Mouse (Mus musculus) MEL (cell line): ENCODE data around the gene Ap3m1. TPM values are rescaled to one million over a fixed set of nuclear protein-coding genes. Genes with fewer than 3 reads are reported as not detected.

ENCODE experiments used
- DNase-seq: peaks from one replicate; pipeline ENCODE4 v3.0.0; 2011; ENCODE audit warnings: low read depth, low spot score
- H3K27ac ChIP-seq: 2 replicates; pipeline ENCODE4 v1.5.1; 2012; ENCODE audit warnings: low read depth, mild to moderate bottlenecking, control low read depth, low read length, moderate library complexity; ENCODE audit not compliant: control insufficient read depth
- H3K27me3 ChIP-seq, 2 experiments: fragments of 150-350 bp in 1 of 2; sonication (generic) in 1 of 2; 2 replicates each; pipeline ENCODE4 v1.6.1; 2012; ENCODE audit warnings: low read length in 2 of 2, mild to moderate bottlenecking in 2 of 2, improper control_type of control experiment in 1 of 2, moderate library complexity in 1 of 2; ENCODE audit not compliant: insufficient read depth in 2 of 2, control insufficient read depth in 1 of 2
- H3K36me3 ChIP-seq, 2 experiments: 2 replicates each; pipeline ENCODE4 v1.6.1; 2012 to 2014; ENCODE audit warnings: low read length in 2 of 2, improper control_type of control experiment in 1 of 2, inconsistent platforms in 1 of 2, mild to moderate bottlenecking in 1 of 2; ENCODE audit not compliant: insufficient read depth in 2 of 2, control insufficient read depth in 1 of 2
- H3K4me1 ChIP-seq, 2 experiments: fragments of 150-350 bp in 1 of 2; sonication (generic) in 1 of 2; 2 replicates each; pipeline ENCODE4 v1.6.1; 2012; ENCODE audit warnings: low read length in 2 of 2, improper control_type of control experiment in 1 of 2, mild to moderate bottlenecking in 1 of 2; ENCODE audit not compliant: insufficient read depth in 2 of 2, control insufficient read depth in 1 of 2
- H3K4me3 ChIP-seq, 2 experiments: fragments of 150-350 bp in 1 of 2; sonication (generic) in 1 of 2; 2 replicates each; pipeline ENCODE4 v1.5.1; 2012; ENCODE audit warnings: low read depth in 2 of 2, low read length in 2 of 2, mild to moderate bottlenecking in 2 of 2, moderate library complexity in 2 of 2, control low read depth in 1 of 2, improper control_type of control experiment in 1 of 2; ENCODE audit not compliant: control insufficient read depth in 1 of 2, insufficient read depth in 1 of 2
- H3K79me2 ChIP-seq: 2 replicates; pipeline ENCODE4 v1.6.1; 2012; ENCODE audit warnings: mild to moderate bottlenecking, low read length, moderate library complexity; ENCODE audit not compliant: control insufficient read depth, poor library complexity, insufficient read depth
- H3K9ac ChIP-seq: 2 replicates; pipeline ENCODE4 v1.6.1; 2012; ENCODE audit warnings: low read depth, mild to moderate bottlenecking, control low read depth, low read length, moderate library complexity; ENCODE audit not compliant: control insufficient read depth, poor library complexity, severe bottlenecking
- H3K9me3 ChIP-seq: fragments of 150-350 bp; sonication (generic); replicated peaks from 2 replicates; pipeline ENCODE4 v1.6.1; 2012; ENCODE audit warnings: mild to moderate bottlenecking, low read length, improper control_type of control experiment, moderate library complexity; ENCODE audit not compliant: insufficient read depth
- BHLHE40 ChIP-seq: IDR thresholded peaks from 2 replicates; pipeline ENCODE4 v1.6.1; 2012; ENCODE audit warnings: low read depth, mild to moderate bottlenecking, inconsistent platforms, low read length, improper control_type of control experiment, borderline replicate concordance
- CHD2 ChIP-seq: IDR thresholded peaks from 2 replicates; pipeline ENCODE4 v1.6.1; 2011; ENCODE audit warnings: low read length, improper control_type of control experiment
- CTCF ChIP-seq, 3 experiments: IDR thresholded peaks in 2 of 3; conservative IDR thresholded peaks in 1 of 3; 2 replicates each; pipeline ENCODE4 v1.5.1; 2011 to 2012; ENCODE audit warnings: low read length in 3 of 3, low read depth in 2 of 3, mild to moderate bottlenecking in 2 of 3, improper control_type of control experiment in 1 of 3, inconsistent platforms in 1 of 3, mixed read lengths in 1 of 3, moderate library complexity in 1 of 3; ENCODE audit not compliant: control insufficient read depth in 1 of 3, insufficient read depth in 1 of 3, poor library complexity in 1 of 3, severe bottlenecking in 1 of 3
- E2F4 ChIP-seq: IDR thresholded peaks from 2 replicates; pipeline ENCODE4 v1.6.1; 2011; ENCODE audit warnings: low read depth, low read length, improper control_type of control experiment, borderline replicate concordance
- ELF1 ChIP-seq: IDR thresholded peaks from 2 replicates; pipeline ENCODE4 v1.6.1; 2014; ENCODE audit warnings: low read depth, mild to moderate bottlenecking, inconsistent platforms, low read length, improper control_type of control experiment, moderate library complexity
- EP300 ChIP-seq, 2 experiments: IDR thresholded peaks; 2 replicates each; pipeline ENCODE4 v1.6.1; 2011; ENCODE audit warnings: improper control_type of control experiment in 2 of 2, low read length in 2 of 2, low read depth in 1 of 2, mild to moderate bottlenecking in 1 of 2
- ETS1 ChIP-seq: IDR thresholded peaks from 2 replicates; pipeline ENCODE4 v1.6.1; 2012; ENCODE audit warnings: low read depth, mild to moderate bottlenecking, inconsistent platforms, low read length, improper control_type of control experiment, moderate library complexity
- GABPA ChIP-seq: IDR thresholded peaks from 2 replicates; pipeline ENCODE4 v1.6.1; 2012; ENCODE audit warnings: low read depth, mild to moderate bottlenecking, inconsistent platforms, low read length, improper control_type of control experiment, moderate library complexity
- GATA1 ChIP-seq: IDR thresholded peaks from 2 replicates; pipeline ENCODE4 v1.6.1; 2011; ENCODE audit warnings: low read depth, low read length, improper control_type of control experiment
- HCFC1 ChIP-seq: IDR thresholded peaks from 2 replicates; pipeline ENCODE4 v1.6.1; 2012; ENCODE audit warnings: low read depth, mild to moderate bottlenecking, inconsistent platforms, low read length, improper control_type of control experiment, moderate library complexity
- JUND ChIP-seq: IDR thresholded peaks from 2 replicates; pipeline ENCODE4 v1.6.1; 2011; ENCODE audit warnings: low read depth, mild to moderate bottlenecking, improper control_type of control experiment, low read length
- KAT2A ChIP-seq: conservative IDR thresholded peaks from 2 replicates; pipeline ENCODE4 v1.6.1; 2012; ENCODE audit warnings: low read depth, low read length, improper control_type of control experiment, inconsistent platforms
- MAFK ChIP-seq: IDR thresholded peaks from 2 replicates; pipeline ENCODE4 v1.6.1; 2011; ENCODE audit warnings: low read depth, mild to moderate bottlenecking, low read length, improper control_type of control experiment, borderline replicate concordance
- MAX ChIP-seq: IDR thresholded peaks from 2 replicates; pipeline ENCODE4 v1.6.1; 2011; ENCODE audit warnings: low read length, improper control_type of control experiment
- MAZ ChIP-seq: IDR thresholded peaks from 2 replicates; pipeline ENCODE4 v1.6.1; 2012; ENCODE audit warnings: low read depth, mild to moderate bottlenecking, inconsistent platforms, low read length, improper control_type of control experiment
- MEF2A ChIP-seq: IDR thresholded peaks from 2 replicates; pipeline ENCODE4 v1.6.1; 2014; ENCODE audit warnings: low read depth, mild to moderate bottlenecking, inconsistent platforms, low read length, improper control_type of control experiment; ENCODE audit not compliant: poor library complexity, insufficient replicate concordance, severe bottlenecking; ENCODE audit errors: extremely low read depth
- MXI1 ChIP-seq: IDR thresholded peaks from 2 replicates; pipeline ENCODE4 v1.6.1; 2011; ENCODE audit warnings: mild to moderate bottlenecking, low read depth, low read length, improper control_type of control experiment
- MYB ChIP-seq: IDR thresholded peaks from 2 replicates; pipeline ENCODE4 v1.6.1; 2011; ENCODE audit warnings: mild to moderate bottlenecking, low read depth, low read length, improper control_type of control experiment
- MYC ChIP-seq: IDR thresholded peaks from 2 replicates; pipeline ENCODE4 v1.6.1; 2011; ENCODE audit warnings: low read depth, mild to moderate bottlenecking, low read length, improper control_type of control experiment, moderate library complexity
- NELFE ChIP-seq: IDR thresholded peaks from 2 replicates; pipeline ENCODE4 v1.6.1; 2011; ENCODE audit warnings: low read depth, low read length, improper control_type of control experiment
- NRF1 ChIP-seq: IDR thresholded peaks from 2 replicates; pipeline ENCODE4 v1.6.1; 2014; ENCODE audit warnings: low read depth, mild to moderate bottlenecking, inconsistent platforms, low read length, improper control_type of control experiment, moderate library complexity; ENCODE audit not compliant: poor library complexity, insufficient read depth, severe bottlenecking
- POLR2A ChIP-seq, 2 experiments: IDR thresholded peaks; 2 replicates each; pipeline ENCODE4 v1.6.1; 2011 to 2012; ENCODE audit warnings: low read length in 2 of 2, mild to moderate bottlenecking in 2 of 2, control low read depth in 1 of 2, improper control_type of control experiment in 1 of 2, low read depth in 1 of 2, moderate library complexity in 1 of 2; ENCODE audit not compliant: control insufficient read depth in 1 of 2, insufficient read depth in 1 of 2, poor library complexity in 1 of 2
- POLR2AphosphoS2 ChIP-seq: IDR thresholded peaks from 2 replicates; pipeline ENCODE4 v1.6.1; 2011; ENCODE audit warnings: low read length, improper control_type of control experiment
- POLR2AphosphoS5 ChIP-seq: IDR thresholded peaks from 2 replicates; pipeline ENCODE4 v1.6.1; 2012; ENCODE audit warnings: low read depth, borderline replicate concordance, mild to moderate bottlenecking, inconsistent platforms, low read length, moderate library complexity, mixed read lengths
- RAD21 ChIP-seq: IDR thresholded peaks from 2 replicates; pipeline ENCODE4 v1.6.1; 2011; ENCODE audit warnings: mild to moderate bottlenecking, low read depth, low read length, improper control_type of control experiment
- RCOR1 ChIP-seq: IDR thresholded peaks from 2 replicates; pipeline ENCODE4 v1.6.1; 2012; ENCODE audit warnings: low read depth, mild to moderate bottlenecking, inconsistent platforms, low read length, improper control_type of control experiment
- SIN3A ChIP-seq: IDR thresholded peaks from 2 replicates; pipeline ENCODE4 v1.6.1; 2012; ENCODE audit warnings: low read length, improper control_type of control experiment, inconsistent platforms
- SMC3 ChIP-seq: IDR thresholded peaks from 2 replicates; pipeline ENCODE4 v1.6.1; 2011; ENCODE audit warnings: low read depth, low read length, improper control_type of control experiment
- TAL1 ChIP-seq: IDR thresholded peaks from 2 replicates; pipeline ENCODE4 v1.6.1; 2012; ENCODE audit warnings: mild to moderate bottlenecking, inconsistent platforms, low read length, moderate library complexity, mixed read lengths
- TBP ChIP-seq: IDR thresholded peaks from 2 replicates; pipeline ENCODE4 v1.8.0; 2011; ENCODE audit warnings: low read depth, low read length, improper control_type of control experiment
- TCF12 ChIP-seq: IDR thresholded peaks from 2 replicates; pipeline ENCODE4 v1.6.1; 2014; ENCODE audit warnings: low read depth, mild to moderate bottlenecking, inconsistent platforms, low read length, improper control_type of control experiment, moderate library complexity
- UBTF ChIP-seq: IDR thresholded peaks from 2 replicates; pipeline ENCODE4 v1.6.1; 2012; ENCODE audit warnings: low read depth, mild to moderate bottlenecking, inconsistent platforms, low read length, improper control_type of control experiment, moderate library complexity, borderline replicate concordance; ENCODE audit not compliant: insufficient read depth
- USF1 ChIP-seq: IDR thresholded peaks from 2 replicates; pipeline ENCODE4 v1.6.1; 2014; ENCODE audit warnings: low read depth, mild to moderate bottlenecking, inconsistent platforms, low read length, improper control_type of control experiment, moderate library complexity
- USF2 ChIP-seq, 2 experiments: IDR thresholded peaks; 2 replicates each; pipeline ENCODE4 v1.6.1; 2011 to 2012; ENCODE audit warnings: improper control_type of control experiment in 2 of 2, low read length in 2 of 2, borderline replicate concordance in 1 of 2, inconsistent platforms in 1 of 2, low read depth in 1 of 2, mild to moderate bottlenecking in 1 of 2; ENCODE audit not compliant: insufficient read depth in 1 of 2
- ZC3H11A ChIP-seq: IDR thresholded peaks from 2 replicates; pipeline ENCODE4 v1.6.1; 2012; ENCODE audit warnings: low read depth, mild to moderate bottlenecking, inconsistent platforms, low read length, improper control_type of control experiment
- ZKSCAN1 ChIP-seq: IDR thresholded peaks from 2 replicates; pipeline ENCODE4 v1.6.1; 2012; ENCODE audit warnings: low read depth, mild to moderate bottlenecking, inconsistent platforms, low read length, improper control_type of control experiment, moderate library complexity
- ZMIZ1 ChIP-seq: IDR thresholded peaks from 2 replicates; pipeline ENCODE4 v1.6.1; 2012; ENCODE audit warnings: low read depth, mild to moderate bottlenecking, inconsistent platforms, low read length, improper control_type of control experiment, moderate library complexity
- polyA plus RNA-seq, 2 experiments: library from polyadenylated mRNA; stranded (reverse) in 1 of 2; unstranded in 1 of 2; fragments of >175 nt in 1 of 2; fragments of >200 nt in 1 of 2; gene quantifications; 2 replicates each; pipeline versions ENCODE4 v1.2.1 to v1.2.4; 2012; ENCODE audit warnings: low replicate concordance in 2 of 2, low read depth in 1 of 2; ENCODE audit not compliant: insufficient read length in 2 of 2, insufficient read depth in 1 of 2, missing spikeins in 1 of 2
- total RNA-seq: library from RNA; depleted of rRNA; stranded (reverse); fragments of 300-350 nt; gene quantifications from 2 replicates; pipeline ENCODE4 v1.2.3, GENCODE M21; 2012

Gene Ap3m1
- total and polyA plus RNA-seq, 3 experiments = 31.8 to 47.4 TPM; not detected in 1

GRCm38 (mm10) chr14:21073981-21074380 is 21.7 kb upstream of the Ap3m1 start:
- Histone ChIP-seq H3K27me3 (no peaks in the 10 kb centered on the region), H3K9ac (peak overlapping the region; percentile 83), H3K4me3 (peak overlapping the region; percentile 39 to 84; a peak in 3 of 4 replicates), H3K27ac (peak overlapping the region; percentile 98), H3K79me2 (peaks cover 23% of the 10 kb centered on the region), H3K36me3 (peaks cover 0 to 39% of the 10 kb centered on the region in 2 experiments; a peak in 2 of 4 replicates), H3K9me3 (no peaks in the 10 kb centered on the region), H3K4me1 (peaks cover 18 to 35% of the 10 kb centered on the region in 2 experiments)
- DNase-seq = peak; percentile 89
- peak; percentile 95 for TF ChIP-seq MAX
- no peak for TF ChIP-seq USF2 (IDR thresholded peaks at IDR 0.05; ENCODE audit: borderline replicate concordance in 1 of 2, insufficient read depth in 1 of 2, low read depth in 1 of 2, low read length in 2 of 2)
- TF ChIP-seq KAT2A = no peak
- no peak for TF ChIP-seq ELF1
- TF ChIP-seq ZKSCAN1 = no peak
- TF ChIP-seq MAFK = peak; percentile 63; the same call in 1 of the 2 replicates
- peak; percentile 98 for TF ChIP-seq GATA1
- peak; percentile 97 for TF ChIP-seq MXI1
- peak; percentile 96 for TF ChIP-seq ETS1
- 0 out of 2 replicates have a peak, but pooled peaks have one; percentile 46 for TF ChIP-seq MAZ
- TF ChIP-seq MYB = peak; percentile 83
- peak; percentile 83; the same call in 1 of the 2 replicates for TF ChIP-seq TBP
- peak; percentile 64; the same call in 1 of the 2 replicates for TF ChIP-seq ZMIZ1
- no peak for TF ChIP-seq JUND
- TF ChIP-seq UBTF = no peak
- TF ChIP-seq TAL1 = peak; percentile 86
- TF ChIP-seq POLR2A (IDR thresholded peaks at IDR 0.05; ENCODE audit: control insufficient read depth in 1 of 2, insufficient read depth in 1 of 2, low read depth in 1 of 2, low read length in 2 of 2, poor library complexity in 1 of 2) = peak in 1 of 2 experiments; percentile 46; a peak in 1 of 4 replicates
- 0 out of 2 replicates have a peak, but pooled peaks have one; percentile 23 for TF ChIP-seq HCFC1
- peak; percentile 75 for TF ChIP-seq USF1
- TF ChIP-seq POLR2AphosphoS5 = no peak
- TF ChIP-seq POLR2AphosphoS2 = 0 out of 2 replicates have a peak, but pooled peaks have one; percentile 20
- no peak for TF ChIP-seq ZC3H11A
- TF ChIP-seq SIN3A = peak; percentile 81
- no peak for TF ChIP-seq E2F4
- no peak for TF ChIP-seq MEF2A
- peak; percentile 100 for TF ChIP-seq BHLHE40
- peak; percentile 96 to 98 for TF ChIP-seq EP300 (IDR thresholded peaks at IDR 0.05; ENCODE audit: low read depth in 1 of 2, low read length in 2 of 2)
- TF ChIP-seq TCF12 = peak; percentile 96
- TF ChIP-seq CHD2 = no peak
- TF ChIP-seq GABPA = no peak
- TF ChIP-seq RAD21 = no peak
- no peak; the same call in 1 of the 2 replicates for TF ChIP-seq NRF1
- peak; percentile 97 for TF ChIP-seq MYC
- peak; percentile 32 for TF ChIP-seq NELFE
- TF ChIP-seq SMC3 = no peak
- peak; percentile 62; the same call in 1 of the 2 replicates for TF ChIP-seq RCOR1
- TF ChIP-seq CTCF (IDR thresholded peaks at IDR 0.05 in 2 of 3, conservative IDR thresholded peaks at IDR 0.05 in 1 of 3; ENCODE audit: control insufficient read depth in 1 of 3, insufficient read depth in 1 of 3, low read depth in 2 of 3, low read length in 3 of 3, poor library complexity in 1 of 3, severe bottlenecking in 1 of 3) = no peak
